Mouse (Mus musculus): ENCODE measurements at regions not wholly inside any gene's neighbourhood (a gene's known extent, or its start where the extent isn't known, plus 50 kb on each side); places are given as distances from the start of the nearest gene placed in this dataset.

GRCm38 (mm10) chr8:103623781-103624434 lies 477.5 kb upstream of the Cdh5 start:
- H3K9ac ChIP-seq (ENCODE audit: low read depth, low read length) = no peak overlapping the region
- no peak overlapping the region for H3K4me3 ChIP-seq (ENCODE audit: low read depth, low read length)
- no peak overlapping the region for H3K27ac ChIP-seq (ENCODE audit: low read length)
- no peaks in the 10 kb centered on the region for H3K4me1 ChIP-seq (ENCODE audit: control insufficient read depth, low read depth, low read length)
- H3K36me3 ChIP-seq (ENCODE audit: control insufficient read depth, insufficient read depth) = no peaks in the 10 kb centered on the region
- 52% methylated on average over 3 of the region's 3 CpGs for WGBS (ENCODE audit: insufficient replicate concordance)
- H3K4me2 ChIP-seq (ENCODE audit: low read depth, low read length) = no peak overlapping the region
- no peaks in the 10 kb centered on the region for H3K9me3 ChIP-seq (replicated peaks; ENCODE audit: control insufficient read depth, low read length)
- no peak for ATAC-seq (ENCODE audit: low read depth)
- no peaks in the 10 kb centered on the region for H3K27me3 ChIP-seq (ENCODE audit: control insufficient read depth, insufficient read depth, low read depth, low read length)

GRCm38 (mm10) chr8:103625166-103625890 lies 476.1 kb upstream of the Cdh5 start:
- Histone ChIP-seq H3K4me1 (ENCODE audit: control insufficient read depth, low read depth, low read length) (no peaks in the 10 kb centered on the region), H3K4me2 (ENCODE audit: low read depth, low read length) (no peak overlapping the region), H3K27me3 (ENCODE audit: control insufficient read depth, insufficient read depth, low read depth, low read length) (no peaks in the 10 kb centered on the region), H3K4me3 (ENCODE audit: low read depth, low read length) (no peak overlapping the region), H3K9ac (ENCODE audit: low read depth, low read length) (no peak overlapping the region), H3K36me3 (ENCODE audit: control insufficient read depth, insufficient read depth) (no peaks in the 10 kb centered on the region), H3K27ac (ENCODE audit: low read length) (no peak overlapping the region), H3K9me3 (replicated peaks; ENCODE audit: control insufficient read depth, low read length) (no peaks in the 10 kb centered on the region)
- ATAC-seq (ENCODE audit: low read depth) = no peak
- 48% methylated on average over 7 of the region's 7 CpGs for WGBS (ENCODE audit: insufficient replicate concordance)

GRCm38 (mm10) chr8:103626446-103626845 lies 475.0 kb upstream of the Cdh5 start:
- H3K4me1 ChIP-seq (ENCODE audit: control insufficient read depth, low read depth, low read length) = no peaks in the 10 kb centered on the region
- no peaks in the 10 kb centered on the region for H3K27me3 ChIP-seq (ENCODE audit: control insufficient read depth, insufficient read depth, low read depth, low read length)
- no peaks in the 10 kb centered on the region for H3K36me3 ChIP-seq (ENCODE audit: control insufficient read depth, insufficient read depth)
- no peak overlapping the region for H3K4me3 ChIP-seq (ENCODE audit: low read depth, low read length)
- H3K9me3 ChIP-seq (replicated peaks; ENCODE audit: control insufficient read depth, low read length) = no peaks in the 10 kb centered on the region
- no peak overlapping the region for H3K9ac ChIP-seq (ENCODE audit: low read depth, low read length)
- WGBS (ENCODE audit: insufficient replicate concordance) = 40% methylated on average over 4 of the region's 4 CpGs
- ATAC-seq (ENCODE audit: low read depth) = no peak
- H3K27ac ChIP-seq (ENCODE audit: low read length) = no peak overlapping the region
- no peak overlapping the region for H3K4me2 ChIP-seq (ENCODE audit: low read depth, low read length)

- Histone ChIP-seq H3K9ac (ENCODE audit: low read depth, low read length) (no peak overlapping the region), H3K4me2 (ENCODE audit: low read depth, low read length) (no peak overlapping the region), H3K36me3 (ENCODE audit: control insufficient read depth, insufficient read depth) (no peaks in the 10 kb centered on the region), H3K27me3 (ENCODE audit: control insufficient read depth, insufficient read depth, low read depth, low read length) (no peaks in the 10 kb centered on the region), H3K9me3 (replicated peaks; ENCODE audit: control insufficient read depth, low read length) (no peaks in the 10 kb centered on the region), H3K27ac (ENCODE audit: low read length) (no peak overlapping the region), H3K4me3 (ENCODE audit: low read depth, low read length) (no peak overlapping the region), H3K4me1 (ENCODE audit: control insufficient read depth, low read depth, low read length) (no peaks in the 10 kb centered on the region)
- 39% methylated on average over 6 of the region's 6 CpGs for WGBS (ENCODE audit: insufficient replicate concordance)
- ATAC-seq (ENCODE audit: low read depth) = no peak
These were observed 468.9 kb upstream of the Cdh5 start for GRCm38 (mm10) chr8:103632543-103632942.

GRCm38 (mm10) chr8:103634951-103635350 lies 466.5 kb upstream of the Cdh5 start:
- 78% methylated on average over 14 of the region's 14 CpGs for WGBS (ENCODE audit: insufficient replicate concordance)
- no peak overlapping the region for H3K27ac ChIP-seq (ENCODE audit: low read length)
- no peaks in the 10 kb centered on the region for H3K9me3 ChIP-seq (replicated peaks; ENCODE audit: control insufficient read depth, low read length)
- H3K36me3 ChIP-seq (ENCODE audit: control insufficient read depth, insufficient read depth) = no peaks in the 10 kb centered on the region
- no peaks in the 10 kb centered on the region for H3K27me3 ChIP-seq (ENCODE audit: control insufficient read depth, insufficient read depth, low read depth, low read length)
- no peak for ATAC-seq (ENCODE audit: low read depth)
- H3K9ac ChIP-seq (ENCODE audit: low read depth, low read length) = no peak overlapping the region
- no peaks in the 10 kb centered on the region for H3K4me1 ChIP-seq (ENCODE audit: control insufficient read depth, low read depth, low read length)
- H3K4me2 ChIP-seq (ENCODE audit: low read depth, low read length) = no peak overlapping the region
- H3K4me3 ChIP-seq (ENCODE audit: low read depth, low read length) = no peak overlapping the region

- 70% methylated on average over 2 of the region's 2 CpGs for WGBS (ENCODE audit: insufficient replicate concordance)
- no peak for ATAC-seq (ENCODE audit: low read depth)
- H3K9ac ChIP-seq (ENCODE audit: low read depth, low read length) = no peak overlapping the region
- no peaks in the 10 kb centered on the region for H3K36me3 ChIP-seq (ENCODE audit: control insufficient read depth, insufficient read depth)
- H3K4me3 ChIP-seq (ENCODE audit: low read depth, low read length) = no peak overlapping the region
- H3K27ac ChIP-seq (ENCODE audit: low read length) = no peak overlapping the region
- H3K9me3 ChIP-seq (replicated peaks; ENCODE audit: control insufficient read depth, low read length) = no peaks in the 10 kb centered on the region
- no peaks in the 10 kb centered on the region for H3K4me1 ChIP-seq (ENCODE audit: control insufficient read depth, low read depth, low read length)
- H3K4me2 ChIP-seq (ENCODE audit: low read depth, low read length) = no peak overlapping the region
- H3K27me3 ChIP-seq (ENCODE audit: control insufficient read depth, insufficient read depth, low read depth, low read length) = no peaks in the 10 kb centered on the region
These were observed 457.8 kb upstream of the Cdh5 start for GRCm38 (mm10) chr8:103643621-103644020.

GRCm38 (mm10) chr8:103644106-103644505 lies 457.3 kb upstream of the Cdh5 start:
- H3K4me3 ChIP-seq (ENCODE audit: low read depth, low read length) = no peak overlapping the region
- no peak overlapping the region for H3K9ac ChIP-seq (ENCODE audit: low read depth, low read length)

GRCm38 (mm10) chr8:103644845-103645244 lies 456.6 kb upstream of the Cdh5 start:
- WGBS (ENCODE audit: insufficient replicate concordance) = 69% methylated on average over 3 of the region's 3 CpGs
- H3K27ac ChIP-seq (ENCODE audit: low read length) = no peak overlapping the region
- H3K27me3 ChIP-seq (ENCODE audit: control insufficient read depth, insufficient read depth, low read depth, low read length) = no peaks in the 10 kb centered on the region
- H3K4me3 ChIP-seq (ENCODE audit: low read depth, low read length) = no peak overlapping the region
- H3K4me2 ChIP-seq (ENCODE audit: low read depth, low read length) = no peak overlapping the region
- H3K4me1 ChIP-seq (ENCODE audit: control insufficient read depth, low read depth, low read length) = no peaks in the 10 kb centered on the region
- no peak for ATAC-seq (ENCODE audit: low read depth)
- H3K36me3 ChIP-seq (ENCODE audit: control insufficient read depth, insufficient read depth) = no peaks in the 10 kb centered on the region
- no peaks in the 10 kb centered on the region for H3K9me3 ChIP-seq (replicated peaks; ENCODE audit: control insufficient read depth, low read length)
- H3K9ac ChIP-seq (ENCODE audit: low read depth, low read length) = no peak overlapping the region

More at GRCm38 (mm10) chr8:103644106-103644505, 457.3 kb upstream of the Cdh5 start:
- ATAC-seq (ENCODE audit: low read depth) = no peak
- Histone ChIP-seq H3K4me1 (ENCODE audit: control insufficient read depth, low read depth, low read length) (no peaks in the 10 kb centered on the region), H3K27ac (ENCODE audit: low read length) (no peak overlapping the region), H3K36me3 (ENCODE audit: control insufficient read depth, insufficient read depth) (no peaks in the 10 kb centered on the region), H3K27me3 (ENCODE audit: control insufficient read depth, insufficient read depth, low read depth, low read length) (no peaks in the 10 kb centered on the region), H3K9me3 (replicated peaks; ENCODE audit: control insufficient read depth, low read length) (no peaks in the 10 kb centered on the region), H3K4me2 (ENCODE audit: low read depth, low read length) (no peak overlapping the region)
- 63% methylated on average over 6 of the region's 6 CpGs for WGBS (ENCODE audit: insufficient replicate concordance)

- H3K9me3 ChIP-seq (replicated peaks; ENCODE audit: control insufficient read depth, low read length) = no peaks in the 10 kb centered on the region
- H3K4me3 ChIP-seq (ENCODE audit: low read depth, low read length) = no peak overlapping the region
- H3K27me3 ChIP-seq (ENCODE audit: control insufficient read depth, insufficient read depth, low read depth, low read length) = no peaks in the 10 kb centered on the region
- H3K9ac ChIP-seq (ENCODE audit: low read depth, low read length) = no peak overlapping the region
- no peaks in the 10 kb centered on the region for H3K36me3 ChIP-seq (ENCODE audit: control insufficient read depth, insufficient read depth)
- H3K27ac ChIP-seq (ENCODE audit: low read length) = no peak overlapping the region
- ATAC-seq (ENCODE audit: low read depth) = no peak
- 63% methylated on average over 1 of the region's 1 CpGs for WGBS (ENCODE audit: insufficient replicate concordance)
- no peak overlapping the region for H3K4me2 ChIP-seq (ENCODE audit: low read depth, low read length)
- no peaks in the 10 kb centered on the region for H3K4me1 ChIP-seq (ENCODE audit: control insufficient read depth, low read depth, low read length)
These were observed 436.6 kb upstream of the Cdh5 start for GRCm38 (mm10) chr8:103664796-103665195.
